Mouse (Mus musculus): ENCODE measurements around the gene Kif23. TPM values are rescaled to one million over a fixed set of nuclear protein-coding genes. Genes with fewer than 3 reads are reported as not detected.

The Kif23 gene
- polyA plus RNA-seq, 1 experiment: 65.2 TPM

GRCm38 (mm10) chr9:61899804-61900203 is 46.8 kb downstream of the Kif23 start:
- H3K79me3 ChIP-seq (ENCODE audit: low read depth): no peaks in the 10 kb centered on the region
- no peaks in the 10 kb centered on the region for H3K79me2 ChIP-seq (ENCODE audit: control insufficient read depth, insufficient read depth)
- TF ChIP-seq USF1 (IDR thresholded peaks at IDR 0.05; ENCODE audit: low read depth) (no peak), CEBPB (IDR thresholded peaks at IDR 0.05; ENCODE audit: low read depth) (no peak), MYOG (IDR thresholded peaks at IDR 0.05; ENCODE audit: control insufficient read depth, extremely low read depth, insufficient read length) (no peak), CTCF (IDR thresholded peaks at IDR 0.05; ENCODE audit: control insufficient read depth, insufficient read depth, insufficient read length) (peak; percentile 50), MYOD1 (IDR thresholded peaks at IDR 0.05; ENCODE audit: control insufficient read depth, insufficient read length, low read depth) (no peak)
- H3K36me3 ChIP-seq (ENCODE audit: control insufficient read depth, insufficient read depth): no peaks in the 10 kb centered on the region
- no peak overlapping the region for H3ac ChIP-seq (ENCODE audit: control insufficient read depth, insufficient read length, low read depth)
- H3K4me3 ChIP-seq (ENCODE audit: insufficient read depth, poor library complexity, severe bottlenecking): no peak overlapping the region
- peaks cover 3% of the 10 kb centered on the region for H3K27me3 ChIP-seq (ENCODE audit: control insufficient read depth, insufficient read depth, insufficient read length)

- Histone ChIP-seq H3K27me3 (ENCODE audit: control insufficient read depth, insufficient read depth, insufficient read length) (peaks cover 3% of the 10 kb centered on the region), H3K4me3 (ENCODE audit: insufficient read depth, poor library complexity, severe bottlenecking) (no peak overlapping the region)
Measured at GRCm38 (mm10) chr9:61898401-61898800, 48.2 kb downstream of the Kif23 start.

GRCm38 (mm10) chr9:61895014-61895413 is 51.6 kb downstream of the Kif23 start:
- H3K36me3 ChIP-seq (ENCODE audit: control insufficient read depth, insufficient read depth): no peaks in the 10 kb centered on the region
- H3K79me2 ChIP-seq (ENCODE audit: control insufficient read depth, insufficient read depth): no peaks in the 10 kb centered on the region
- H3K79me3 ChIP-seq (ENCODE audit: low read depth): no peaks in the 10 kb centered on the region
- no peak overlapping the region for H3K4me3 ChIP-seq (ENCODE audit: insufficient read depth, poor library complexity, severe bottlenecking)
- H3K27me3 ChIP-seq (ENCODE audit: control insufficient read depth, insufficient read depth, insufficient read length): peaks cover 3% of the 10 kb centered on the region
- H3ac ChIP-seq (ENCODE audit: control insufficient read depth, insufficient read length, low read depth): no peak overlapping the region
- TF ChIP-seq USF1 (IDR thresholded peaks at IDR 0.05; ENCODE audit: low read depth) (no peak), MYOG (IDR thresholded peaks at IDR 0.05; ENCODE audit: control insufficient read depth, extremely low read depth, insufficient read length) (no peak), CEBPB (IDR thresholded peaks at IDR 0.05; ENCODE audit: low read depth) (no peak), CTCF (IDR thresholded peaks at IDR 0.05; ENCODE audit: control insufficient read depth, insufficient read depth, insufficient read length) (no peak), MAX (IDR thresholded peaks at IDR 0.05) (no peak)

More at GRCm38 (mm10) chr9:61898401-61898800, 48.2 kb downstream of the Kif23 start:
- Histone ChIP-seq H3K79me2 (ENCODE audit: control insufficient read depth, insufficient read depth) (no peaks in the 10 kb centered on the region), H3ac (ENCODE audit: control insufficient read depth, insufficient read length, low read depth) (no peak overlapping the region), H3K36me3 (ENCODE audit: control insufficient read depth, insufficient read depth) (no peaks in the 10 kb centered on the region), H3K79me3 (ENCODE audit: low read depth) (no peaks in the 10 kb centered on the region)
- TF ChIP-seq CTCF (IDR thresholded peaks at IDR 0.05; ENCODE audit: control insufficient read depth, insufficient read depth, insufficient read length) (peak; percentile 85), MYOD1 (IDR thresholded peaks at IDR 0.05; ENCODE audit: control insufficient read depth, insufficient read length, low read depth) (no peak)

- Histone ChIP-seq H3K4me3 (ENCODE audit: insufficient read depth, poor library complexity, severe bottlenecking) (no peak overlapping the region), H3K79me2 (ENCODE audit: control insufficient read depth, insufficient read depth) (no peaks in the 10 kb centered on the region), H3ac (ENCODE audit: control insufficient read depth, insufficient read length, low read depth) (no peak overlapping the region), H3K36me3 (ENCODE audit: control insufficient read depth, insufficient read depth) (no peaks in the 10 kb centered on the region), H3K27me3 (ENCODE audit: control insufficient read depth, insufficient read depth, insufficient read length) (peaks cover 7% of the 10 kb centered on the region), H3K79me3 (ENCODE audit: low read depth) (no peaks in the 10 kb centered on the region)
- TF ChIP-seq CEBPB (IDR thresholded peaks at IDR 0.05; ENCODE audit: low read depth) (no peak), CTCF (IDR thresholded peaks at IDR 0.05; ENCODE audit: control insufficient read depth, insufficient read depth, insufficient read length) (no peak), MAX (IDR thresholded peaks at IDR 0.05) (no peak), MYOD1 (IDR thresholded peaks at IDR 0.05; ENCODE audit: control insufficient read depth, insufficient read length, low read depth) (no peak), MYOG (IDR thresholded peaks at IDR 0.05; ENCODE audit: control insufficient read depth, extremely low read depth, insufficient read length) (no peak)
Measured at GRCm38 (mm10) chr9:61889855-61890254, 56.7 kb downstream of the Kif23 start.

GRCm38 (mm10) chr9:61887661-61888379 is 58.8 kb downstream of the Kif23 start:
- H3K36me3 ChIP-seq (ENCODE audit: control insufficient read depth, insufficient read depth): no peaks in the 10 kb centered on the region
- H3K27me3 ChIP-seq (ENCODE audit: control insufficient read depth, insufficient read depth, insufficient read length): peaks cover 10% of the 10 kb centered on the region
- TF ChIP-seq MAX (IDR thresholded peaks at IDR 0.05) (no peak), CEBPB (IDR thresholded peaks at IDR 0.05; ENCODE audit: low read depth) (no peak), MYOD1 (IDR thresholded peaks at IDR 0.05; ENCODE audit: control insufficient read depth, insufficient read length, low read depth) (no peak), MYOG (IDR thresholded peaks at IDR 0.05; ENCODE audit: control insufficient read depth, extremely low read depth, insufficient read length) (no peak)
- no peaks in the 10 kb centered on the region for H3K79me2 ChIP-seq (ENCODE audit: control insufficient read depth, insufficient read depth)
- H3K4me3 ChIP-seq (ENCODE audit: insufficient read depth, poor library complexity, severe bottlenecking): no peak overlapping the region
- no peak overlapping the region for H3ac ChIP-seq (ENCODE audit: control insufficient read depth, insufficient read length, low read depth)
- no peaks in the 10 kb centered on the region for H3K79me3 ChIP-seq (ENCODE audit: low read depth)

- no peaks in the 10 kb centered on the region for H3K79me2 ChIP-seq (ENCODE audit: control insufficient read depth, insufficient read depth)
- H3K4me3 ChIP-seq (ENCODE audit: insufficient read depth, poor library complexity, severe bottlenecking): no peak overlapping the region
- no peak overlapping the region for H3ac ChIP-seq (ENCODE audit: control insufficient read depth, insufficient read length, low read depth)
- H3K27me3 ChIP-seq (ENCODE audit: control insufficient read depth, insufficient read depth, insufficient read length): peaks cover 10% of the 10 kb centered on the region
- no peaks in the 10 kb centered on the region for H3K79me3 ChIP-seq (ENCODE audit: low read depth)
- no peaks in the 10 kb centered on the region for H3K36me3 ChIP-seq (ENCODE audit: control insufficient read depth, insufficient read depth)
- TF ChIP-seq MYOD1 (IDR thresholded peaks at IDR 0.05; ENCODE audit: control insufficient read depth, insufficient read length, low read depth) (no peak), CEBPB (IDR thresholded peaks at IDR 0.05; ENCODE audit: low read depth) (no peak), USF1 (IDR thresholded peaks at IDR 0.05; ENCODE audit: low read depth) (no peak), CTCF (IDR thresholded peaks at IDR 0.05; ENCODE audit: control insufficient read depth, insufficient read depth, insufficient read length) (no peak), MYOG (IDR thresholded peaks at IDR 0.05; ENCODE audit: control insufficient read depth, extremely low read depth, insufficient read length) (no peak), FOSL1 (IDR thresholded peaks at IDR 0.05; ENCODE audit: insufficient read depth, low read length, poor library complexity, severe bottlenecking) (no peak), MAX (IDR thresholded peaks at IDR 0.05) (no peak)
Measured at GRCm38 (mm10) chr9:61885964-61886363, 60.6 kb downstream of the Kif23 start.

Measured in C2C12 (cell line).